Mouse (Mus musculus): Measurements from ENCODE around the gene Cap2. TPM values are rescaled to one million over a fixed set of nuclear protein-coding genes. Genes with fewer than 3 reads are reported as not detected.

The Cap2 gene
- polyA plus RNA-seq, 1 experiment from 2014 or later = 4.3 TPM

DNA sequence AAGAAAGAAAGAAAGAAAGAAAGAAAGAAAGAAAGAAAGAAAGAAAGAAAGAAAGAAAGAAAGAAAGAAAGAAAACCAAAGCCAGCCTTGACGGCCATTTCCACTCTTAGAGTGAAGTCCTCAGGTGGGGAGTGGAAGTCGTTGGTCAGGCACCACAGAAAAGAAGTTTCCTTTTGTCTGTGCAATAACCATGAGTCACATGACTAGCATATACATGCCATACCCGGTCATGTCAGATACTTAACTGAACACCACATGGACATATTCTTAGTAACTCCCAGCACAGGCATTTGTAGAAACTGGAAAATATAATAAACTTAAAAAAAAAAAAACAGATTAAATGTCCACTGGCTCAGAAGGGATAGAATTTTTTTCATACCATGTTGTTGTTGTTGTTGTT is 16.0 kb upstream of the Cap2 start:
- Histone ChIP-seq H3K4me2 (no peak overlapping the region), H3K4me3 (ENCODE audit: low read depth, low read length) (no peak overlapping the region), H3K27ac (ENCODE audit: low read depth) (no peak overlapping the region), H3K9me3 (ENCODE audit: low read depth, low read length) (no peaks in the 10 kb centered on the region), H3K27me3 (ENCODE audit: insufficient read depth, low read length) (no peaks in the 10 kb centered on the region), H3K4me1 (ENCODE audit: insufficient read depth) (no peaks in the 10 kb centered on the region), H3K9ac (no peak overlapping the region), H3K36me3 (ENCODE audit: insufficient read depth) (no peaks in the 10 kb centered on the region)
- WGBS = 75% methylated on average over 3 of the region's 3 CpGs
- ATAC-seq (ENCODE audit: insufficient read depth) (no peak), DNase-seq (no peak)
- no peak for TF ChIP-seq CTCF (IDR thresholded peaks at IDR 0.05; ENCODE audit: low read depth)

DNA sequence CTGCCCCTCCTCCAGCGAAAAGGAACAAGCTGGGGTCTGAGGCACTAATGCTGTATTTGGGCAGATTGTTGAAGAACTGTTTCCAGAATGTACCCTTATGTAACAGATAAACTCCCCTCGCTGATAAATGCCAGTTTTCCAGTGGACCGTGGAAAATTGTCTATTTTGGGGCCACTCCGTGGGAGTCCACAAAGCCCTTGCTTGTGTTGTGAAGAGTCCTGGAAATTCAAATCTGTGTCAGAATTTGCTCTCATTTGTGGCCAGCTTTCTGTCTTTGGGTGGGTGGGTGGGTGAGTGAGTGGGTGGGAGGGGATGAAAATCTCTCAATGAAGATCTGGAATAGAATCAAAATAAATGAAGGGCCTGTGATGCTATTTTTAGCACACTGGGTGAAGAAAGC is 13.5 kb upstream of the Cap2 start:
- Histone ChIP-seq H3K4me2 (no peak overlapping the region), H3K4me3 (ENCODE audit: low read depth, low read length) (no peak overlapping the region), H3K27ac (ENCODE audit: low read depth) (no peak overlapping the region), H3K4me1 (ENCODE audit: insufficient read depth) (no peaks in the 10 kb centered on the region; the same call in 1 of the 2 replicates), H3K27me3 (ENCODE audit: insufficient read depth, low read length) (no peaks in the 10 kb centered on the region), H3K9me3 (ENCODE audit: low read depth, low read length) (no peaks in the 10 kb centered on the region), H3K36me3 (ENCODE audit: insufficient read depth) (no peaks in the 10 kb centered on the region), H3K9ac (no peak overlapping the region)
- no peak for TF ChIP-seq CTCF (IDR thresholded peaks at IDR 0.05; ENCODE audit: low read depth)
- 54% methylated on average over 4 of the region's 4 CpGs for WGBS
- ATAC-seq (ENCODE audit: insufficient read depth) (no peak), DNase-seq (peak; percentile 29)

DNA sequence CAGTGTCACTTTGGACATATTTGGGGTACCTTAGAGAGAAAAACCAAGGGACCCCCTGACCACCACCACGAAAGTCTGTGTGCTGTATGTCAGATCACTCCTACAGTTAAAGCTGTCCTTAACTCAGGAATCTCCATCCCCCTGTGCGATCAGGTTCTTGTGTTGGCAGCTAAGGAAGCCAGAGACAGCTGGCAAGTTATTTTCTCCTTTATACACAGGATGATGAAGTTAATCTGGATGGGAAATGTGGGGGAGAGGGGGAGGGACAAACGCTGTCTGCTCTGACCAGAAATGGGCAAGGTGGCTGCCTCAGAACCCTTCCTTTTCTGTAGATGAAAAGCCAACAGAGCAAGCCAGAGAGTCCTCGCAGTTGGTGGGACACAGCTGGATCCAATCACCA is 11.0 kb upstream of the Cap2 start:
- ATAC-seq (ENCODE audit: insufficient read depth) (no peak), DNase-seq (no peak)
- no peaks in the 10 kb centered on the region for H3K36me3 ChIP-seq (ENCODE audit: insufficient read depth)
- H3K9me3 ChIP-seq (ENCODE audit: low read depth, low read length) = no peaks in the 10 kb centered on the region
- WGBS = 23% methylated on average over 4 of the region's 4 CpGs
- H3K27ac ChIP-seq (ENCODE audit: low read depth) = no peak overlapping the region
- no peak overlapping the region for H3K9ac ChIP-seq
- H3K4me3 ChIP-seq (ENCODE audit: low read depth, low read length) = no peak overlapping the region
- H3K4me2 ChIP-seq = no peak overlapping the region
- no peaks in the 10 kb centered on the region for H3K27me3 ChIP-seq (ENCODE audit: insufficient read depth, low read length)
- TF ChIP-seq CTCF (IDR thresholded peaks at IDR 0.05; ENCODE audit: low read depth) = no peak
- no peaks in the 10 kb centered on the region; the same call in 1 of the 2 replicates for H3K4me1 ChIP-seq (ENCODE audit: insufficient read depth)

DNA sequence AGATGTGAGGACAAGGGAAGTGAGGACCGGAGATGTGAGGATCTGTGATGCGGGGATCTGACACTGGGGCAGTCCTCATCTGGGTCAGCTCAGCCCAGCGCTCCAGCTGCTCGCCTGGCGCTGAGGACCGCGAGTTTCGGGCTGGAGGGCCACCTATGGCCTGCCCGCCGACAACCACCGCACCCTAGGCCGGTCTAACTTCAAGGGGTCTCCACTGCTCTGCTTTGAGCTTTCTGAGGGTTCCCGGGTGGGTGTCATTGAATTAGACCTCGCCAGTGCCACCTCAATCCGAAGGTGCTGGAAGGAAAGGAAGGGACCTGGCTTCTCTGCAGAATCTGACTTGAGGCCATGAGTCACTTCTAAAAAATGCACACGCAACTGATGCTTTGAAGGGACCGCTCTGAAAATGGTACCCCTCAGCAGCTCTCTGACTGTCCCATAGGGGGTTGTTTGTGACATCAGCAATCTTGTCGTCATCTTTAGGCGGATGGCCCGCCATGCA is 793 bp downstream of the Cap2 start:
- Histone ChIP-seq H3K4me3 (ENCODE audit: low read depth, low read length) (peak overlapping the region; percentile 52), H3K27ac (ENCODE audit: low read depth) (peak overlapping the region; percentile 54), H3K4me2 (peak overlapping the region; percentile 87), H3K9ac (peak overlapping the region; percentile 60), H3K4me1 (ENCODE audit: insufficient read depth) (0 out of 2 replicates have a peak, but pooled peaks cover 3% of the 10 kb centered on the region), H3K9me3 (ENCODE audit: low read depth, low read length) (no peaks in the 10 kb centered on the region), H3K27me3 (ENCODE audit: insufficient read depth, low read length) (no peaks in the 10 kb centered on the region), H3K36me3 (ENCODE audit: insufficient read depth) (no peaks in the 10 kb centered on the region)
- peak; percentile 75 for DNase-seq
- 5% methylated on average over 20 of the region's 20 CpGs for WGBS
- TF ChIP-seq CTCF (IDR thresholded peaks at IDR 0.05; ENCODE audit: low read depth) = peak; percentile 10; the same call in 1 of the 2 replicates
- ATAC-seq (ENCODE audit: insufficient read depth) = peak; percentile 84

DNA sequence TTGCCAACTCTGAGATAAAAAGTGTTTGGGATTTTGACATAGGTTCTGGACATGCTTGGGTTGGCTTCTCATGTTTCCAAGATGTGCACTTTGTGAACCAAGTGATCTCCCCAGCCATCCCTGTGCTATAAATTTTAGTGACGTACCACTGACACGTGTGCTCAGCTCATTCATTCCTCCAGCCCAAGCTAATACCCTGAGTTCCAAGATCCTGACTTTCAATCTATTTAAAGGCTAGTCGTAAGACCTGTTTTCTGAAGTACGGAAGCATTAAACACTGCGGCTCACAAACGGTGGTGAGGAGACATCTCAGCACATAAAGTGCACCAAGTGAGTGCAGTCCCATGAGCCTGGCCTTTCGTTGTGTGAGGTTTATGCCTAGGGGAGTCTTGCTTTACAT is 6.3 kb downstream of the Cap2 start:
- Histone ChIP-seq H3K9ac (no peak overlapping the region), H3K4me3 (ENCODE audit: low read depth, low read length) (no peak overlapping the region), H3K36me3 (ENCODE audit: insufficient read depth) (no peaks in the 10 kb centered on the region), H3K9me3 (ENCODE audit: low read depth, low read length) (0 out of 2 replicates have a peak, but pooled peaks cover 5% of the 10 kb centered on the region), H3K27me3 (ENCODE audit: insufficient read depth, low read length) (no peaks in the 10 kb centered on the region), H3K4me1 (ENCODE audit: insufficient read depth) (0 out of 2 replicates have a peak, but pooled peaks cover 3% of the 10 kb centered on the region), H3K27ac (ENCODE audit: low read depth) (no peak overlapping the region), H3K4me2 (no peak overlapping the region)
- no peak for TF ChIP-seq CTCF (IDR thresholded peaks at IDR 0.05; ENCODE audit: low read depth)
- ATAC-seq (ENCODE audit: insufficient read depth) = no peak
- 65% methylated on average over 7 of the region's 7 CpGs for WGBS
- DNase-seq = no peak

DNA sequence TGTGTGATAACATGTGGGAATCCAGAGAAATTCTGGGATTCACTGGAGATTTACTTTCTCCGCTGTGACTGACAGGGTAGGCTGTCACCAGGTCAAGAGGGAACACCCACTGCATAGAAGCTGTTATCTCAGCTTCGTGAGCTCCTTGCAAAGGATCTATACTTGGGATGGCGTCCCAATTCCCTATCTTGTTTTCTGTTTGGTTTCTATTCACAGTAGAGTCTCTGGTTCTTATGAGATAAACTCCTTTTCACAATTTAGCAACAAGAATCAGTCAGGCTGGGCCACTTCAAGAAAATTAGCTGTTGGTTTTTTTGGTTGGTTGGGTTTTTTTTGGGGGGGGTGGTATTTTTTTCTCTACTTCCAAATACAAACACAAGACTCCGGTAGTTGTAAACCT is 7.2 kb downstream of the Cap2 start:
- DNase-seq (no peak), ATAC-seq (ENCODE audit: insufficient read depth) (no peak)
- Histone ChIP-seq H3K9ac (no peak overlapping the region), H3K9me3 (ENCODE audit: low read depth, low read length) (0 out of 2 replicates have a peak, but pooled peaks cover 5% of the 10 kb centered on the region), H3K4me3 (ENCODE audit: low read depth, low read length) (no peak overlapping the region), H3K4me2 (no peak overlapping the region), H3K4me1 (ENCODE audit: insufficient read depth) (no peaks in the 10 kb centered on the region), H3K36me3 (ENCODE audit: insufficient read depth) (no peaks in the 10 kb centered on the region), H3K27me3 (ENCODE audit: insufficient read depth, low read length) (no peaks in the 10 kb centered on the region), H3K27ac (ENCODE audit: low read depth) (no peak overlapping the region)
- WGBS = 52% methylated on average over 4 of the region's 4 CpGs
- TF ChIP-seq CTCF (IDR thresholded peaks at IDR 0.05; ENCODE audit: low read depth) = no peak

DNA sequence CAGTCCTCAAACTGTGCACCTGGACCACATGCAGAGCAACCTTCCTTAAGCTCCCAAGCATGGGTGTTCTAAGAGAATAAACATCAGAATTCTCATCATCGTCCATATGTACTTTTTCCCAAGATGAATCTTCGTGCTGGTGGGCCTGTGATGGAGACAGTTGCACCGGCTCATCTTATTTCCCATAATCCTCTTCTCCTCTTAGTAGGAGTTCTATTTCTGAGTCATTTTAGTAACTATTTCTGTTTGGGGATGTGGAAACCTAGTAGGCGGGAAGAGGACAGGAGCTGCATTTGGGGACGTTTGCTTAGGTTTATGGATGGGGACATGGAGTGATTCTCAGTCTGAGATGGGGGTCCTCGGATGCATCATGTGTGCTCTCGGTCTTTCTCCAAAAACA is 8.8 kb downstream of the Cap2 start:
- H3K27ac ChIP-seq (ENCODE audit: low read depth) = no peak overlapping the region
- H3K9ac ChIP-seq = no peak overlapping the region
- no peak overlapping the region for H3K4me2 ChIP-seq
- no peak for DNase-seq
- H3K9me3 ChIP-seq (ENCODE audit: low read depth, low read length) = 0 out of 2 replicates have a peak, but pooled peaks cover 5% of the 10 kb centered on the region
- WGBS = 87% methylated on average over 7 of the region's 7 CpGs
- no peaks in the 10 kb centered on the region for H3K27me3 ChIP-seq (ENCODE audit: insufficient read depth, low read length)
- no peak overlapping the region for H3K4me3 ChIP-seq (ENCODE audit: low read depth, low read length)
- no peaks in the 10 kb centered on the region for H3K36me3 ChIP-seq (ENCODE audit: insufficient read depth)
- no peak for TF ChIP-seq CTCF (IDR thresholded peaks at IDR 0.05; ENCODE audit: low read depth)
- H3K4me1 ChIP-seq (ENCODE audit: insufficient read depth) = no peaks in the 10 kb centered on the region
- no peak for ATAC-seq (ENCODE audit: insufficient read depth)

All from lung, embryonic 14.5 days (tissue).